Mouse (Mus musculus) stomach, postnatal 0 days (tissue): ENCODE measurements around the gene Olfr1333.

Source experiments
- CTCF ChIP-seq: IDR thresholded peaks from 2 replicates; pipeline ENCODE4 v1.5.1; 2016; ENCODE audit warnings: antibody characterized with exemption, low read depth, mild to moderate bottlenecking, moderate library complexity
- EP300 ChIP-seq: optimal IDR thresholded peaks from 2 replicates; pipeline ENCODE3; 2016; ENCODE audit warnings: antibody characterized with exemption

GRCm38 (mm10) chr4:118818921-118819320 is 17.2 kb downstream of the Olfr1333 start:
- no peak for TF ChIP-seq CTCF
- TF ChIP-seq EP300 = no peak
